Mouse (Mus musculus): ENCODE data around the gene Tet3. TPM values are rescaled to one million over a fixed set of nuclear protein-coding genes. Genes with fewer than 3 reads are reported as not detected.
A peak's percentile ranks its signal among the peaks of the same experiment; 100 is the strongest.

The Tet3 gene
- polyA plus RNA-seq (2015; fragmentation: Nextera tagmentation; extraction: Ambion mirVana), result 30.0 and 30.5 TPM in 2 replicates

GRCm38 (mm10) chr6:83459034-83459644, at the start of gene Tet3:
TSS of gene Tet3 (minus strand) at chr6:83459084.
- Histone ChIP-seq H3K9ac (replicated peaks; ENCODE audit: low read depth) (no peak within 1 kb of the TSS), H3K4me1 (ENCODE audit: insufficient read depth, low read depth, low read length) (peaks cover 27% of the 10 kb centered on the region), H3K4me2 (replicated peaks; ENCODE audit: low read depth, low read length) (no peak within 1 kb of the TSS), H3K36me3 (ENCODE audit: insufficient read depth, low read length) (no peaks in the 10 kb centered on the region), H3K4me3 (ENCODE audit: low read depth, low read length) (no peak within 1 kb of the TSS), H3K9me3 (ENCODE audit: low read length) (no peaks in the 10 kb centered on the region), H3K27ac (ENCODE audit: low read length) (peak within 1 kb of the TSS; percentile 92), H3K27me3 (replicated peaks; ENCODE audit: insufficient read depth, low read length) (no peaks in the 10 kb centered on the region)
- WGBS, result 25% methylated on average over 4 of the region's 4 CpGs
- ATAC-seq (no peak), DNase-seq (ENCODE audit: low spot score) (peak; percentile 74)
- TF ChIP-seq CTCF (IDR thresholded peaks at IDR 0.05), result no peak
- peak; percentile 71 for TF ChIP-seq EP300 (IDR thresholded peaks at IDR 0.05)

GRCm38 (mm10) chr6:83507168-83507546, 48.3 kb upstream of the Tet3 start:
- Histone ChIP-seq H3K4me2 (replicated peaks; ENCODE audit: low read depth, low read length) (peak overlapping the region; percentile 77), H3K9me3 (ENCODE audit: low read length) (no peaks in the 10 kb centered on the region), H3K4me3 (ENCODE audit: low read depth, low read length) (peak overlapping the region; percentile 67), H3K9ac (replicated peaks; ENCODE audit: low read depth) (no peak overlapping the region), H3K4me1 (ENCODE audit: insufficient read depth, low read depth, low read length) (peaks cover 4% of the 10 kb centered on the region; the same call in 1 of the 2 replicates), H3K36me3 (ENCODE audit: insufficient read depth, low read length) (no peaks in the 10 kb centered on the region), H3K27ac (ENCODE audit: low read length) (peak overlapping the region; percentile 71), H3K27me3 (replicated peaks; ENCODE audit: insufficient read depth, low read length) (no peaks in the 10 kb centered on the region)
- TF ChIP-seq CTCF (IDR thresholded peaks at IDR 0.05) (no peak), EP300 (IDR thresholded peaks at IDR 0.05) (no peak)
- WGBS, result 15% methylated on average over 6 of the region's 6 CpGs
- no peak for DNase-seq (ENCODE audit: low spot score)
- 0 out of 2 replicates have a peak, but pooled peaks have one; percentile 5 for ATAC-seq

- peak within 1 kb of the TSS; percentile 77 for H3K4me2 ChIP-seq (replicated peaks; ENCODE audit: low read depth, low read length)
- peak within 1 kb of the TSS; percentile 60 for H3K9ac ChIP-seq (replicated peaks; ENCODE audit: low read depth)
- H3K4me1 ChIP-seq (ENCODE audit: insufficient read depth, low read depth, low read length), result peaks cover 4% of the 10 kb centered on the region; the same call in 1 of the 2 replicates
- H3K9me3 ChIP-seq (ENCODE audit: low read length), result no peaks in the 10 kb centered on the region
- ATAC-seq, result peak; percentile 98
- peak within 1 kb of the TSS; percentile 96 for H3K27ac ChIP-seq (ENCODE audit: low read length)
- no peaks in the 10 kb centered on the region for H3K27me3 ChIP-seq (replicated peaks; ENCODE audit: insufficient read depth, low read length)
- under 1% methylated on average over 54 of the region's 54 CpGs for WGBS
- H3K36me3 ChIP-seq (ENCODE audit: insufficient read depth, low read length), result no peaks in the 10 kb centered on the region
- H3K4me3 ChIP-seq (ENCODE audit: low read depth, low read length), result peak within 1 kb of the TSS; percentile 67
- peak; percentile 100 for DNase-seq (ENCODE audit: low spot score)
- peak; percentile 74 for TF ChIP-seq EP300 (IDR thresholded peaks at IDR 0.05)
- no peak for TF ChIP-seq CTCF (IDR thresholded peaks at IDR 0.05)
These were observed 47.6 kb upstream of the Tet3 start, which contains the start of gene Dguok for GRCm38 (mm10) chr6:83506258-83507167. TSS of gene Dguok (minus strand) at chr6:83506969.

GRCm38 (mm10) chr6:83505554-83505953, 46.7 kb upstream of the Tet3 start:
- DNase-seq (ENCODE audit: low spot score), result no peak
- TF ChIP-seq CTCF (IDR thresholded peaks at IDR 0.05) (no peak), EP300 (IDR thresholded peaks at IDR 0.05) (no peak)
- Histone ChIP-seq H3K4me1 (ENCODE audit: insufficient read depth, low read depth, low read length) (peaks cover 4% of the 10 kb centered on the region; the same call in 1 of the 2 replicates), H3K9ac (replicated peaks; ENCODE audit: low read depth) (no peak overlapping the region), H3K27ac (ENCODE audit: low read length) (0 out of 2 replicates have a peak overlapping the region, but pooled peaks have one; percentile 96), H3K4me2 (replicated peaks; ENCODE audit: low read depth, low read length) (no peak overlapping the region), H3K27me3 (replicated peaks; ENCODE audit: insufficient read depth, low read length) (no peaks in the 10 kb centered on the region), H3K4me3 (ENCODE audit: low read depth, low read length) (no peak overlapping the region), H3K36me3 (ENCODE audit: insufficient read depth, low read length) (no peaks in the 10 kb centered on the region), H3K9me3 (ENCODE audit: low read length) (no peaks in the 10 kb centered on the region)
- ATAC-seq, result no peak
- 85% methylated on average over 4 of the region's 4 CpGs for WGBS

- H3K27ac ChIP-seq (ENCODE audit: low read length), result no peak overlapping the region
- ATAC-seq, result no peak
- no peak for TF ChIP-seq EP300 (IDR thresholded peaks at IDR 0.05)
- no peak for TF ChIP-seq CTCF (IDR thresholded peaks at IDR 0.05)
These were observed 44.5 kb upstream of the Tet3 start for GRCm38 (mm10) chr6:83503361-83503760.

GRCm38 (mm10) chr6:83502656-83503055, 43.8 kb upstream of the Tet3 start:
- Histone ChIP-seq H3K36me3 (ENCODE audit: insufficient read depth, low read length) (no peaks in the 10 kb centered on the region), H3K27ac (ENCODE audit: low read length) (0 out of 2 replicates have a peak overlapping the region, but pooled peaks have one; percentile 32), H3K4me2 (replicated peaks; ENCODE audit: low read depth, low read length) (no peak overlapping the region), H3K9ac (replicated peaks; ENCODE audit: low read depth) (no peak overlapping the region), H3K9me3 (ENCODE audit: low read length) (no peaks in the 10 kb centered on the region), H3K4me1 (ENCODE audit: insufficient read depth, low read depth, low read length) (peaks cover 4% of the 10 kb centered on the region; the same call in 1 of the 2 replicates), H3K27me3 (replicated peaks; ENCODE audit: insufficient read depth, low read length) (no peaks in the 10 kb centered on the region), H3K4me3 (ENCODE audit: low read depth, low read length) (no peak overlapping the region)
- WGBS, result 73% methylated on average over 3 of the region's 3 CpGs
- no peak for ATAC-seq
- TF ChIP-seq EP300 (IDR thresholded peaks at IDR 0.05) (no peak), CTCF (IDR thresholded peaks at IDR 0.05) (no peak)
- DNase-seq (ENCODE audit: low spot score), result peak; percentile 32

More at GRCm38 (mm10) chr6:83503361-83503760, 44.5 kb upstream of the Tet3 start:
- peaks cover 4% of the 10 kb centered on the region; the same call in 1 of the 2 replicates for H3K4me1 ChIP-seq (ENCODE audit: insufficient read depth, low read depth, low read length)
- H3K4me3 ChIP-seq (ENCODE audit: low read depth, low read length), result no peak overlapping the region
- no peak for DNase-seq (ENCODE audit: low spot score)
- no peaks in the 10 kb centered on the region for H3K9me3 ChIP-seq (ENCODE audit: low read length)
- H3K9ac ChIP-seq (replicated peaks; ENCODE audit: low read depth), result no peak overlapping the region
- H3K36me3 ChIP-seq (ENCODE audit: insufficient read depth, low read length), result no peaks in the 10 kb centered on the region
- no peaks in the 10 kb centered on the region for H3K27me3 ChIP-seq (replicated peaks; ENCODE audit: insufficient read depth, low read length)
- 42% methylated on average over 3 of the region's 3 CpGs for WGBS
- H3K4me2 ChIP-seq (replicated peaks; ENCODE audit: low read depth, low read length), result no peak overlapping the region
